Mouse (Mus musculus): Measurements from ENCODE around the gene Nfib. TPM values are rescaled to one million over a fixed set of nuclear protein-coding genes. Genes with fewer than 3 reads are reported as not detected.

The Nfib gene
- polyA plus RNA-seq, 1 experiment from 2014 or later: 13.5 TPM

DNA sequence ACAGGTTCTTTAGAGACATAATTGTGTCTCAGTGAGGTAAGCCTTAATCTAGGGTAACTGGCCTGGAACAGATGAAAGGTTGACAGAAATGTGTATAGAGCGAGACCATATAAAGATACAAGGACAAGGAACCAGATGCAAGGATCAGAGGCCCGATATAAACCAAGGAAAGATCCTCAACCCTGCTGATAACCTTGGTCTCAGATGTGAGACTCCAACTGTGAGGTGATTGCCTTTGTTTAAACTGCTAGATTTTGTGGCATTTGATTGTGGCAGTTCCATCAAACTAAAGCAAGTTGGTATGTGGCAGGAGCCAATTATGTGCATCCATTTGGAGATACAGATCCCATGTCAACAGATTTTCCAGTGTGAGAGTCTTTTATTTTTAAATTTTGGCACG, 161.6 kb downstream of the Nfib start:
- 0 out of 2 replicates have a peak, but pooled peaks cover 7% of the 10 kb centered on the region for H3K4me1 ChIP-seq (replicated peaks; ENCODE audit: control insufficient read depth, insufficient read depth, low read length)
- H3K4me3 ChIP-seq (ENCODE audit: low read depth, low read length): no peak overlapping the region
- TF ChIP-seq CTCF (IDR thresholded peaks at IDR 0.05; ENCODE audit: low read depth): no peak
- H3K27ac ChIP-seq (ENCODE audit: low read depth, low read length): no peak overlapping the region
- ATAC-seq: no peak
- H3K36me3 ChIP-seq (ENCODE audit: control insufficient read depth, insufficient read depth): no peaks in the 10 kb centered on the region
- H3K4me2 ChIP-seq (replicated peaks; ENCODE audit: low read depth): no peak overlapping the region
- no peaks in the 10 kb centered on the region for H3K9me3 ChIP-seq (ENCODE audit: control insufficient read depth)
- peaks cover 9% of the 10 kb centered on the region for H3K27me3 ChIP-seq (replicated peaks; ENCODE audit: control insufficient read depth, insufficient read depth, low read length)
- 79% methylated on average over 3 of the region's 3 CpGs for WGBS
- H3K9ac ChIP-seq (ENCODE audit: low read depth, low read length): no peak overlapping the region

DNA sequence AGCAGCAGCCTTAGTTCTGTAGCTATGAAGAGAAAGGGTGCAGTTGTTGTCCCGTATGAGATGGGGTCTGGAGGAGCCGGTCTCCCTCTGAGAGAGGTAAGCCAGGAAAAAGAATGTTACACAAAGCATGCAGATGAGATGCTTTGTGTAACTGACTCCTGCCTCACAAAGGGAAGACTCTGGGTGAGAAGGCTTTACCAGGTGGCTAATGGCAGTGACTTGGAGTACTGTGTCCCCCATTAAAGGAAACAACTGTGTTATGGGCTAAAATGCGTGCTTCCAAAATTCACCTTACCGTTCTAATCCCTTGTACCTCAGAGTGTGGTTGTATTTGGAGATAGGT, 162.2 kb downstream of the Nfib start:
- H3K27ac ChIP-seq (ENCODE audit: low read depth, low read length): no peak overlapping the region
- WGBS: 80% methylated on average over 4 of the region's 4 CpGs
- H3K9ac ChIP-seq (ENCODE audit: low read depth, low read length): no peak overlapping the region
- 0 out of 2 replicates have a peak overlapping the region, but pooled peaks have one; percentile 17 for H3K4me2 ChIP-seq (replicated peaks; ENCODE audit: low read depth)
- no peak for TF ChIP-seq CTCF (IDR thresholded peaks at IDR 0.05; ENCODE audit: low read depth)
- no peak overlapping the region for H3K4me3 ChIP-seq (ENCODE audit: low read depth, low read length)
- H3K9me3 ChIP-seq (ENCODE audit: control insufficient read depth): no peaks in the 10 kb centered on the region
- H3K4me1 ChIP-seq (replicated peaks; ENCODE audit: control insufficient read depth, insufficient read depth, low read length): 0 out of 2 replicates have a peak, but pooled peaks cover 7% of the 10 kb centered on the region
- peaks cover 9% of the 10 kb centered on the region for H3K27me3 ChIP-seq (replicated peaks; ENCODE audit: control insufficient read depth, insufficient read depth, low read length)
- H3K36me3 ChIP-seq (ENCODE audit: control insufficient read depth, insufficient read depth): no peaks in the 10 kb centered on the region
- ATAC-seq: no peak

DNA sequence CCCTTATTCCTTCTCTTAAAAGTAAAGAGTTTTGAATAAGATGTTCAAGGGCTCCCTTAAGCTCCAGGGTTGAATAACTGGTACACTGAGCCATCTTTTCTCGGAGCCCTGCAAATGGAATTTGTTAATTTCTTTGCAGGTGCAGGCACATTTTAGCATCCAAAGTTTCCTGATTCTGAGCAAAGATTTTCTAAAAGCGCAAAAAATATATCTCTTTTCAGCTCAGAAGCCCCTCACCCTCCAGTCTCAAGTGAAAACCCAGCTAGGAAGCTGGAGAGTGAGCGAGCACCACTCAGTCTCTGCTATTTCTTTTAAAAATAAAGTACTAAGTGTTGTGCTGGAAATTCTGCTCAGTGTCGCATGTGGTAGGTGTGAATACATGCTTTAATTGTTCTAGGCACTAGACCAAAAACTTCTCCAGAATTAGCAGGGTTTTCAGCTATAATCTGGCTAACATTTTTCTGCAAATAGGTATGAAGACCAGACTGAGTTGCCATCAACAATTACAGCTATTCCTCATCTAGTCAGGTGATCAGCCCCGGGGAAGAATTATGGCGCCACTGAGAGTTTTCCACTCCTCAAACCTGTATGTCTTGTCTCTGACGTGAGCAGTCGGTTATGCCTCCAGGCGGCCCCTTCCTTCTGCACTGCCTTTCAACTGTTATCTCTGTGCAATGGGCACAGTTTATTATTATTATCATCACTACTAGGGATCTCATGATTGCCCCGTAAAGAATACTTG, 162.7 kb downstream of the Nfib start:
- ATAC-seq: no peak
- 56% methylated on average over 10 of the region's 10 CpGs for WGBS
- Histone ChIP-seq H3K36me3 (ENCODE audit: control insufficient read depth, insufficient read depth) (no peaks in the 10 kb centered on the region), H3K27ac (ENCODE audit: low read depth, low read length) (no peak overlapping the region), H3K9me3 (ENCODE audit: control insufficient read depth) (no peaks in the 10 kb centered on the region), H3K27me3 (replicated peaks; ENCODE audit: control insufficient read depth, insufficient read depth, low read length) (peaks cover 13% of the 10 kb centered on the region), H3K4me1 (replicated peaks; ENCODE audit: control insufficient read depth, insufficient read depth, low read length) (0 out of 2 replicates have a peak, but pooled peaks cover 7% of the 10 kb centered on the region), H3K9ac (ENCODE audit: low read depth, low read length) (no peak overlapping the region), H3K4me3 (ENCODE audit: low read depth, low read length) (no peak overlapping the region), H3K4me2 (replicated peaks; ENCODE audit: low read depth) (0 out of 2 replicates have a peak overlapping the region, but pooled peaks have one; percentile 17)
- TF ChIP-seq CTCF (IDR thresholded peaks at IDR 0.05; ENCODE audit: low read depth): no peak

DNA sequence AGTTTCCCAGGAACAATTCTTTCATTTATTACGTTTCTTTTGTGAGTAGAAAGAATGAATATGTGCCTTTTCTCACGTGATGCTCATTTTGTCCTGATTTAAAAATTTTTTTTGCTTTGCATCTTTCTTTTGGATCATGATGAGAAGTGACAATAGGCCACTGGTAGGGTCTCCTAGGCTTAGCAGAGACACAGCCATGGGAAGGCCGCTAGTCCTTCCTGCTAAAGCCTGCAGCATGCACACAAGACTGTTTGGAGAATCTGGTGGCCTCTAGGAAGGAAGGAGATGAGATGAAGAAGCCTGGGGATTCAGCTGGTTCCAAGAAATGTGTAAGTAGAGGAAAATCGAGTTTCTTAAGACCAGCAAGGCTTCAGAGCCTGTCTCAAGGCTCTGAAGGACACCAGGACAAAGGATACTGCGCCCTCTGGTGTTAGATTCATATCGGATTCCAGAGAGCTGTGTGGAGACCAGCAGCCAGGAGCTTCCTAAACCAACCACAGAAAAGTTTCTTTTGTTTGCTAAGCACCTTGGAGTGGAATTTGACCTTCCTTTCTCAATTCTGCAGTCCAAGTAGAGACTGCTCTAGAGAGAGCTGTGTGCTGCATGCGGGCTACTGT, 163.5 kb downstream of the Nfib start:
- WGBS: 34% methylated on average over 7 of the region's 7 CpGs
- H3K27me3 ChIP-seq (replicated peaks; ENCODE audit: control insufficient read depth, insufficient read depth, low read length): peaks cover 22% of the 10 kb centered on the region
- H3K27ac ChIP-seq (ENCODE audit: low read depth, low read length): no peak overlapping the region
- TF ChIP-seq CTCF (IDR thresholded peaks at IDR 0.05; ENCODE audit: low read depth): peak; percentile 90
- H3K4me2 ChIP-seq (replicated peaks; ENCODE audit: low read depth): no peak overlapping the region
- peak; percentile 78 for ATAC-seq
- no peaks in the 10 kb centered on the region for H3K9me3 ChIP-seq (ENCODE audit: control insufficient read depth)
- no peak overlapping the region for H3K9ac ChIP-seq (ENCODE audit: low read depth, low read length)
- H3K4me3 ChIP-seq (ENCODE audit: low read depth, low read length): no peak overlapping the region
- no peaks in the 10 kb centered on the region for H3K36me3 ChIP-seq (ENCODE audit: control insufficient read depth, insufficient read depth)
- H3K4me1 ChIP-seq (replicated peaks; ENCODE audit: control insufficient read depth, insufficient read depth, low read length): peaks cover 13% of the 10 kb centered on the region; the same call in 1 of the 2 replicates

DNA sequence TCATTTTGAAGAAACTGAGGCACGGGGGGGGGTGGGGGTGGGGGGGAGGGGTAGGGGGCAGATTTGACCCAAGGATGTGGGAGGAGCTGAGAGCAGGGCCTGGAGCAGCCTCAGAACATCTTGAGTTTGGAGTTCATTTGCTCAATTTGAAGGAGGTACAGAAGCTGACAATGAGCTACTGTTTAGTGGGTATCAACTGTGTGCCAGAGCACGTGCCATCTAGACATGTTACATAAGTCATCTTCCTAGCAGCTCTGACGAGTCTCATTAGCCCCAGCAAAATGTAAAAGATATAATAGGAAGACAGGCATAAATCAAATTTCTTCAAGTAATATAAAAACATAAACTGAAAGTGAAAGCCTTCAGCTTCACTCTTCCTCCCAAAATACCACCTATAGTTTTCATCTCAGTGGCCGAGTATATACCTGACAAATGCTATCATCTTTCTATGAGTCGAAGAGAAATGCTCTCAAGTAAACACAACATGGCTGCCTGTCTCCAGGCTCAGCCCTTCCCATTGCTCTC, 165.0 kb downstream of the Nfib start:
- Histone ChIP-seq H3K4me2 (replicated peaks; ENCODE audit: low read depth) (no peak overlapping the region), H3K9ac (ENCODE audit: low read depth, low read length) (no peak overlapping the region), H3K4me1 (replicated peaks; ENCODE audit: control insufficient read depth, insufficient read depth, low read length) (peaks cover 13% of the 10 kb centered on the region; the same call in 1 of the 2 replicates), H3K27me3 (replicated peaks; ENCODE audit: control insufficient read depth, insufficient read depth, low read length) (peaks cover 36% of the 10 kb centered on the region), H3K4me3 (ENCODE audit: low read depth, low read length) (no peak overlapping the region), H3K9me3 (ENCODE audit: control insufficient read depth) (no peaks in the 10 kb centered on the region), H3K27ac (ENCODE audit: low read depth, low read length) (no peak overlapping the region), H3K36me3 (ENCODE audit: control insufficient read depth, insufficient read depth) (no peaks in the 10 kb centered on the region)
- no peak for ATAC-seq
- TF ChIP-seq CTCF (IDR thresholded peaks at IDR 0.05; ENCODE audit: low read depth): no peak
- 59% methylated on average over 5 of the region's 5 CpGs for WGBS

DNA sequence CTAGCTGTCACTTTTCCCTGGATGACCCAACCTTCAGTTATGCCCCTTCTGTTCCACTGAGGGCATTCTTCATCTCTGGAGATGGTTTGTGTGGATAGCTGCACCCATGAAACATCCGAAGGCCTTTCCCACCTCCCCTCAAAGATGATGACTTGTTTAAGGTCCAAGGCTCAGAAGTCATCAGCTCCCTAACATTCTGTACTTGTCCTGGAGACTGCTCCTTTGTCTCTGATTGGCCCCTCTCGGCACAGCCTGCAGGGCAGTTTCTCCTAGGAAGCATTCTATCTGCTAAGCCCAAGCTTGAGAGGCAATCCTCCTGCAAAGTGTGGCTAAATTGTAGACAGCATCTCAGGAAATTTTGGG, 165.5 kb downstream of the Nfib start:
- Histone ChIP-seq H3K36me3 (ENCODE audit: control insufficient read depth, insufficient read depth) (no peaks in the 10 kb centered on the region), H3K27me3 (replicated peaks; ENCODE audit: control insufficient read depth, insufficient read depth, low read length) (peaks cover 39% of the 10 kb centered on the region), H3K4me1 (replicated peaks; ENCODE audit: control insufficient read depth, insufficient read depth, low read length) (peaks cover 13% of the 10 kb centered on the region; the same call in 1 of the 2 replicates), H3K27ac (ENCODE audit: low read depth, low read length) (no peak overlapping the region), H3K4me2 (replicated peaks; ENCODE audit: low read depth) (no peak overlapping the region), H3K9me3 (ENCODE audit: control insufficient read depth) (no peaks in the 10 kb centered on the region), H3K4me3 (ENCODE audit: low read depth, low read length) (no peak overlapping the region), H3K9ac (ENCODE audit: low read depth, low read length) (no peak overlapping the region)
- ATAC-seq: no peak
- TF ChIP-seq CTCF (IDR thresholded peaks at IDR 0.05; ENCODE audit: low read depth): no peak
- WGBS: 58% methylated on average over 2 of the region's 2 CpGs

Data from intestine, postnatal 0 days (tissue).